Mouse (Mus musculus) liver, embryonic 13.5 days (tissue): ENCODE results near the gene Ppp4r3b. TPM values are rescaled to one million over a fixed set of nuclear protein-coding genes. Genes with fewer than 3 reads are reported as not detected.

Experiments
- ATAC-seq: fragments of 200-750 bp; cut with Nextera tagmentation; 2 replicates; pipeline ENCODE4 v1.8.0; 2017; ENCODE audit warnings: low read depth, mild to moderate bottlenecking, moderate number of reproducible peaks, moderate library complexity
- DNase-seq: peaks from one replicate; pipeline ENCODE4 v3.0.0; 2022
- H3K27ac ChIP-seq: fragments of 300-500 bp; sonication (generic); 2 replicates; pipeline ENCODE4 v1.5.1; 2015; ENCODE audit warnings: moderate library complexity, mild to moderate bottlenecking, inconsistent platforms
- H3K27me3 ChIP-seq: fragments of 300-500 bp; sonication (generic); 2 replicates; pipeline ENCODE4 v1.6.1; 2015; ENCODE audit warnings: mild to moderate bottlenecking, inconsistent platforms
- H3K36me3 ChIP-seq: fragments of 300-500 bp; sonication (generic); 2 replicates; pipeline ENCODE4 v1.6.1; 2015; ENCODE audit warnings: mild to moderate bottlenecking, inconsistent platforms
- H3K4me1 ChIP-seq: fragments of 300-500 bp; sonication (generic); replicated peaks from 2 replicates; pipeline ENCODE4 v1.6.1; 2015; ENCODE audit warnings: inconsistent platforms
- H3K4me2 ChIP-seq: fragments of 300-500 bp; sonication (generic); 2 replicates; pipeline ENCODE4 v1.6.1; 2015; ENCODE audit warnings: inconsistent platforms, mild to moderate bottlenecking, moderate library complexity
- H3K4me3 ChIP-seq: fragments of 300-500 bp; sonication (generic); replicated peaks from 2 replicates; pipeline ENCODE4 v1.5.1; 2015; ENCODE audit warnings: mild to moderate bottlenecking, inconsistent platforms
- H3K9ac ChIP-seq: fragments of 300-500 bp; sonication (generic); 2 replicates; pipeline ENCODE4 v1.6.1; 2015; ENCODE audit warnings: mild to moderate bottlenecking, inconsistent platforms
- H3K9me3 ChIP-seq: fragments of 300-500 bp; sonication (generic); replicated peaks from 2 replicates; pipeline ENCODE4 v1.6.1; 2016; ENCODE audit warnings: inconsistent platforms
- WGBS: fragments of 180-500 bp; shearing (Covaris S2); methylation state at CpG from one replicate; pipeline ENCODE4 v1.1.7; 2015; ENCODE audit not compliant: insufficient replicate concordance; 5-methylcytosine and 5-hydroxymethylcytosine counted together
- polyA plus RNA-seq: library from polyadenylated mRNA; unstranded; fragments of >200 nt; fragmentation: Nextera tagmentation; extraction: Ambion mirVana; gene quantifications from 2 replicates; pipeline ENCODE4 v1.2.1, GENCODE M21; 2015

Ppp4r3b gene
- polyA plus RNA-seq = 48.7 and 67.6 TPM in 2 replicates

DNA sequence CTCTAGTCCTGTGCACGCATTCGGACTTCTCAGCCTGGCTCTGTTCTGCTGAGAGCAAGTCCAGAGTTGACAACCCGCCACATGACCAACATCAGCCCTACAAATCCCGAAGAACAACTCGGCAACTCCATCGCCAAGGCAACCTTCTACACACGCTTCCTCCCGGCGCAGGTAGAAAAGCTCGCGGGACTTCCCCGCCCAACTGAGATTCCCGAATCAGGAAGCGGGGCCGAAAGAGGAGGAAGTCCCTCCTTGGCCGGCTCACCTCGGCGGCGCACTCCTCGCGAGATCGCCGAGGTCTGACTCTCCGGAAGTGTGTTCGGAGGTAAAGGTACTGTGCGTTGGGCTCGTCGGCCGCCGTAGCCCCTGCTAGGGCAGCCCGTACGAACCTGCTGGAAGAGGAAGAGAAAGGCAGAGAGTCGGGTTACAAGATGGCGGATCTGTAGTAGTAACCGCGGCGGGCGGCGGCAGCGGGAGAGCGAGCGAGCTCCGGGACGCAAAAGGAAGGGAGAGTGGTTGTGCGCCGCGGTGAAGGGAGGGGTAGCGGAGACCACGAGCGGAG lies at the start of gene Ppp4r3b:
TSS of gene Ppp4r3b (plus strand) at position 328 of the 562 bp plus-strand sequence.
- ATAC-seq = peak; percentile 94
- H3K27ac ChIP-seq = peak within 1 kb of the TSS; percentile 97
- no peaks in the 10 kb centered on the region for H3K27me3 ChIP-seq
- WGBS = under 1% methylated on average over 50 of the region's 50 CpGs
- peak within 1 kb of the TSS; percentile 97 for H3K9ac ChIP-seq
- DNase-seq = peak; percentile 96
- peaks cover under 1% of the 10 kb centered on the region; the same call in 1 of the 2 replicates for H3K36me3 ChIP-seq
- peak within 1 kb of the TSS; percentile 84 for H3K4me3 ChIP-seq
- H3K9me3 ChIP-seq = no peaks in the 10 kb centered on the region
- peaks cover 16% of the 10 kb centered on the region for H3K4me1 ChIP-seq
- peak within 1 kb of the TSS; percentile 96 for H3K4me2 ChIP-seq

DNA sequence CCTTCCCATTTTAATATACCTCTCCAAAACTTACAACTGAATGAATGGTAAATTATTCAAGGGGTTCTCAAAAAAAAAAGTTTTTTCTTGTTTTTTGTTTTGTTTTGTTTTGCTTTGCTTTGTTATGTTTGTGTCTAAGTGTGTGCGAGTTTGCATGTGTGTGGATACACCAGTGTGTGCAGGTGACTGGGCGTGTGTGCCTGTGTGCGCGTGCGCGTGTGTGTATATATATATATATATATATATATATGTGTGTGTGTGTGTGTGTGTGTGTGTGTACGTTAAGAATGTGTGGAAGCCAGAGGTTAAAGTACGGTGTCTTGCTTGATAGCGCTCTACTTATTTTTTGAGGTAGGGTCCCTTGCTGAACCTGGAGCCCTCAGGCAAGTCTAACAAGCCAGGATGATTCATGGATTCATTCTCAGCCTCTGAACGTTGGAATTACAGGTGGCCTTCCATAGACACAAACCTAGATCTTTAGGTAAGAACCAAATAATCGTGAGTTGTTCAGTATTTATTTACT lies 42.8 kb upstream of the Ppp4r3b start:
- DNase-seq (no peak), ATAC-seq (no peak)
- Histone ChIP-seq H3K4me2 (peak overlapping the region; percentile 79), H3K27me3 (no peaks in the 10 kb centered on the region), H3K36me3 (peaks cover 15% of the 10 kb centered on the region), H3K4me1 (peaks cover 13% of the 10 kb centered on the region), H3K4me3 (peak overlapping the region; percentile 89), H3K9me3 (no peaks in the 10 kb centered on the region), H3K9ac (peak overlapping the region; percentile 88), H3K27ac (no peak overlapping the region)
- WGBS = 52% methylated on average over 11 of the region's 11 CpGs

- Histone ChIP-seq H3K9ac (peak within 1 kb of the TSS; percentile 88), H3K4me1 (peaks cover 13% of the 10 kb centered on the region), H3K4me3 (peak within 1 kb of the TSS; percentile 89), H3K27me3 (no peaks in the 10 kb centered on the region), H3K36me3 (peaks cover 18% of the 10 kb centered on the region), H3K4me2 (peak within 1 kb of the TSS; percentile 79), H3K9me3 (no peaks in the 10 kb centered on the region), H3K27ac (peak within 1 kb of the TSS; percentile 68)
- ATAC-seq (peak; percentile 100), DNase-seq (peak; percentile 88)
- WGBS = 3% methylated on average over 50 of the region's 50 CpGs
Observed at GRCm38 (mm10) chr11:29130385-29131355, 42.0 kb upstream of the Ppp4r3b start, which contains the start of gene Pnpt1. TSS of gene Pnpt1 (plus strand) at chr11:29130744.

DNA sequence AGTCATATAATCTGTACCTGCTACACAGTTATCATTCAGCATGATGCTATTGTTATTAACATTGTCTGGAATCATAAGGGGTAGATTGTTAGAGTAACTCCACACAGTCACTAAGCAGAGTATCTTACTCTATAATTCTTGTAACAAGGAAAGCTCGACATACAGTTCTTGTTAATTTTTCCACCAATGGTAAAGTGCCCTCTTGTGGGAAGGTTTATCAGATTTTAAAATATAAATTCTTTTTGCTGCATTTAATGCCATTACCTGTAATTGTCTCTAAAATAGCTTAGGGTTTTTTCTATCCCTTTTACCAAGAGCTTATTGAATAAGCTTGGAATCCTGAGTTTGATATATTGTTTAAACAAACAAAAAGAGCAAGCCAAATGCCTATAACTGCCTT lies 32.0 kb upstream of the Ppp4r3b start:
- H3K36me3 ChIP-seq = peaks cover 47% of the 10 kb centered on the region
- H3K27me3 ChIP-seq = no peaks in the 10 kb centered on the region
- ATAC-seq (no peak), DNase-seq (no peak)
- H3K4me2 ChIP-seq = no peak overlapping the region
- H3K9me3 ChIP-seq = no peaks in the 10 kb centered on the region
- no peak overlapping the region for H3K9ac ChIP-seq
- WGBS = 73% methylated on average over 1 of the region's 1 CpGs
- H3K27ac ChIP-seq = no peak overlapping the region
- no peak overlapping the region for H3K4me3 ChIP-seq
- no peaks in the 10 kb centered on the region for H3K4me1 ChIP-seq

DNA sequence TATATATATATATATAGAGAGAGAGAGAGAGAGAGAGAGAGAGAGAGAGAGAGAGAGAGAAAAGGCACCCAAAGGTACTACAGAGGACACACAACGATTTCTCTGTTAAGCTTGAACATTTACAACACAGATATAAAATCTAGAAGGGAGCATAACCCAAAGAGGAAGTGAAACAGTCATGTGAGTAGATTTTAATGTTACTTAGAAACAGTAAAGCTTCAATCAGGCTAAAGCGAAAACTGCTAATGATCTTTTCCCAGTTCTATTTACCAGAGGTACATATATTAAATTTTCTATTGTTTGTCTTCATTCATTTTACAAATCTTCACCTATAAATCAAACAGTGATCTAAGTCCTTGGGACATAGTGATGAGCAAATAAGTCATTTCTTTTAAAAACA lies 23.8 kb upstream of the Ppp4r3b start:
- H3K4me1 ChIP-seq = no peaks in the 10 kb centered on the region
- ATAC-seq (no peak), DNase-seq (no peak)
- H3K4me2 ChIP-seq = no peak overlapping the region
- H3K27me3 ChIP-seq = no peaks in the 10 kb centered on the region
- 83% methylated on average over 2 of the region's 2 CpGs for WGBS
- peaks cover 48% of the 10 kb centered on the region for H3K36me3 ChIP-seq
- no peak overlapping the region for H3K4me3 ChIP-seq
- no peak overlapping the region for H3K27ac ChIP-seq
- H3K9ac ChIP-seq = no peak overlapping the region
- H3K9me3 ChIP-seq = no peaks in the 10 kb centered on the region

DNA sequence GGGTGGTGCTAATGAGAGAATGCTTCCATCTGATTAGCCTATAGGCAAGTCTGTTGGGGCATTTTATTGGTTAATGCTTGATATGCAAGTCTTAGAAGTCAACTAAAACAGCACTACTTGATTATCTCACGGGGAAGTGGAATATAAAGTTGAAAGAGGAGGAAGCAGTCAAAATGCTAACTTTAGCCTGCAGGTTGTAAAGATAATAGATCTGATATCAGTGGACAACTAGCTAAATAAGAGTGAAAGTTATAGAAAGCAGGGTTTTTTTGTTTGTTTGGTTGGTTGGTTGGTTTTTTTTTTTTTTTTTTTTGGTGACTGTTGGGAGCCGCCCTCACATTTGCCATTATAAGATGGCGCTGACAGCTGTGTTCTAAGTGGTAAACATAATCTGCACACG lies 9.1 kb upstream of the Ppp4r3b start:
- Histone ChIP-seq H3K27ac (no peak overlapping the region), H3K27me3 (no peaks in the 10 kb centered on the region), H3K4me2 (no peak overlapping the region), H3K4me3 (no peak overlapping the region), H3K4me1 (peaks cover 7% of the 10 kb centered on the region), H3K36me3 (peaks cover 29% of the 10 kb centered on the region), H3K9ac (no peak overlapping the region), H3K9me3 (no peaks in the 10 kb centered on the region)
- no peak for DNase-seq
- WGBS = 89% methylated on average over 4 of the region's 4 CpGs
- ATAC-seq = no peak

- WGBS = under 1% methylated on average over 34 of the region's 34 CpGs
- peaks cover 21% of the 10 kb centered on the region for H3K4me1 ChIP-seq
- peak; percentile 16 for ATAC-seq
Observed at GRCm38 (mm10) chr11:29171959-29172391, 715 bp upstream of the Ppp4r3b start.

GRCm38 (mm10) chr11:29173125-29173631 lies 488 bp downstream of the Ppp4r3b start:
- WGBS = 0% methylated on average over 38 of the region's 38 CpGs
- DNase-seq (peak; percentile 65), ATAC-seq (peak; percentile 71)
- H3K27me3 ChIP-seq = no peaks in the 10 kb centered on the region
- H3K4me2 ChIP-seq = peak overlapping the region; percentile 96
- peak overlapping the region; percentile 97 for H3K9ac ChIP-seq
- H3K4me1 ChIP-seq = peaks cover 16% of the 10 kb centered on the region
- H3K9me3 ChIP-seq = no peaks in the 10 kb centered on the region
- peaks cover 2% of the 10 kb centered on the region; the same call in 1 of the 2 replicates for H3K36me3 ChIP-seq
- peak overlapping the region; percentile 97 for H3K27ac ChIP-seq
- H3K4me3 ChIP-seq = peak overlapping the region; percentile 84

More at GRCm38 (mm10) chr11:29171959-29172391, 715 bp upstream of the Ppp4r3b start:
- Histone ChIP-seq H3K36me3 (no peaks in the 10 kb centered on the region), H3K27ac (peak overlapping the region; percentile 97), H3K9me3 (no peaks in the 10 kb centered on the region), H3K9ac (peak overlapping the region; percentile 97), H3K4me3 (peak overlapping the region; percentile 84), H3K27me3 (no peaks in the 10 kb centered on the region), H3K4me2 (peak overlapping the region; percentile 96)
- DNase-seq = peak; percentile 44

DNA sequence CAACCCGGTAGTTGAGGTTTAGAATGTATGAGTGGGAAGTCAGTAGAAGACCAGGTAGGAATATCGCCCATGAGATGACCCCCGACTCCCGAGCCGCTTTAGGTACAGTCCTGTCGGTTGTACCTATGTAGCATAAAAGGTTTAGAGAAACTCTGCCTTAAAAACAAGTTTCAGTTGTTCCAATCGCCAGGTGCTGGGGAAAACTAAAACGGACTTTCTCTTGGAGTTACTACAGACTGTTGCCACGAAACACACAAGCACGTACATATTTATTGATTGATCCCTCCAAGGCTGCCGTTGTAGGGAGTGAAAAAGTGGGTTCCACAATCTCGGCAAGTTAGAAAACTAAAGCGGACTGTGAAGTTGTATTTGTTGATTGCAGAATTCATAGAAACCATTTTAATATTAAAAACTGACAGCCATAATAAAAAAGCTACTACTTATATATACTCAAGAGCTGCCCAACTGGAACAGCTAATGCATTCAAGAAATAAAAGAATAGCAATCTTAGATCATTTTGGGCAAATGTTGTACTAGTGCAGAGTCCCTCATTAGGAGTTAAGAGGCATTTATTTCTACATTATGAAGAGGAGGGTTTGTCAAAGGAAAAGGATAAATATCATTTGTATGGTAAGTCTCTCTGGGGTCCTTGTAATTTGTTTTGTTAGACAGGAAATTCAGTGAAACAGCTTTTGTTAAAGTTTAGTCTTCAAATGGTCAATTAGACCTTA lies 1.2 kb downstream of the Ppp4r3b start:
- peak overlapping the region; percentile 84 for H3K4me3 ChIP-seq
- H3K9ac ChIP-seq = peak overlapping the region; percentile 97
- peak overlapping the region; percentile 96 for H3K4me2 ChIP-seq
- H3K9me3 ChIP-seq = no peaks in the 10 kb centered on the region
- no peaks in the 10 kb centered on the region for H3K27me3 ChIP-seq
- peaks cover 16% of the 10 kb centered on the region for H3K4me1 ChIP-seq
- 3% methylated on average over 13 of the region's 13 CpGs for WGBS
- H3K27ac ChIP-seq = peak overlapping the region; percentile 97
- ATAC-seq (peak; percentile 2; the same call in 1 of the 2 replicates), DNase-seq (peak; percentile 4)
- peaks cover 5% of the 10 kb centered on the region for H3K36me3 ChIP-seq

DNA sequence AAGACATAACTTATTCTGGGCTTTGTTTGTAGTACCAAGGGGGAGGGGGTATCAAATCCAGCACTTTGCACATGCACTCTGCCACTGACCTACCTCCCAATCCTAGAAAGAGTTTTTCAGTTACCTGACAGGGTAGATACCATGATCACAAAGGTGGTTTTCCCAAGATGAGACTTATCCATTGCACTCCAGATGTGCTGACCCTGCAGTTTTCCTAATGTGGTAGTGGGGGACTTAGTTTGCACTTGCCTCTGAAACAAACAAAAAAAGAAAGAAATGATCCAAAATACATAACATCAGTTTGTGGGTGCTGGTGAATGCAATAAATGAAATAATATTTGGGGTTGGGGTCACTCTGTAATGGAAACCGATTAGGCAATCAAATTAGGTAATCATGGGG lies 6.6 kb downstream of the Ppp4r3b start:
- Histone ChIP-seq H3K27me3 (no peaks in the 10 kb centered on the region), H3K36me3 (peaks cover 32% of the 10 kb centered on the region), H3K27ac (no peak overlapping the region), H3K4me3 (no peak overlapping the region), H3K4me1 (0 out of 2 replicates have a peak, but pooled peaks cover 2% of the 10 kb centered on the region), H3K4me2 (no peak overlapping the region), H3K9ac (no peak overlapping the region), H3K9me3 (no peaks in the 10 kb centered on the region)
- ATAC-seq = no peak
- 85% methylated on average over 1 of the region's 1 CpGs for WGBS
- no peak for DNase-seq
